Mouse (Mus musculus) adrenal gland, postnatal 10 days (tissue): ENCODE results near the gene Gm20481. TPM values are rescaled to one million over a fixed set of nuclear protein-coding genes. Genes with fewer than 3 reads are reported as not detected.

Experiments
- total RNA-seq, 2 experiments: library from RNA; stranded (reverse); gene quantifications; 2 replicates each; pipeline ENCODE4 v1.2.3; 2021

The Gm20481 gene
- total RNA-seq, 2 experiments from 2014 or later = not detected

Other genes with a start within 250 kb of the Gm20481 start
- gene C4b, start 226.0 kb upstream of the Gm20481 start, total RNA-seq = 100 to 1,000 TPM in 1 of 2 experiments, 10 to 100 TPM in 1; 88.4 to 156 TPM
- gene Cyp21a1, start 165.4 kb upstream of the Gm20481 start, total RNA-seq = 1,000 to 10,000 TPM; 2,477 to 2,588 TPM
- gene Stk19, start 133.0 kb upstream of the Gm20481 start, total RNA-seq = 10 to 100 TPM; 31.8 to 33.0 TPM
- 10 to 100 TPM; 45.1 to 52.2 TPM for gene Dxo, start 132.9 kb upstream of the Gm20481 start, total RNA-seq
- 10 to 100 TPM; 49.2 to 60.8 TPM for gene Skiv2l, start 119.7 kb upstream of the Gm20481 start, total RNA-seq
- 10 to 100 TPM; 44.2 to 48.4 TPM for gene Nelfe, start 119.5 kb upstream of the Gm20481 start, total RNA-seq
- 100 to 1,000 TPM; 158 to 363 TPM for gene Cfb, start 107.4 kb upstream of the Gm20481 start, total RNA-seq
- gene Zbtb12, start 90.4 kb upstream of the Gm20481 start, total RNA-seq = 10 to 100 TPM; 13.5 to 17.8 TPM
- under 1 TPM in 1 of 2 experiments, not detected in 1; 0.21 TPM for gene Gm20547, start 87.9 kb upstream of the Gm20481 start, total RNA-seq
- 10 to 100 TPM; 41.1 TPM for gene C2, start 71.6 kb upstream of the Gm20481 start, total RNA-seq
- gene Ehmt2, start 71.4 kb upstream of the Gm20481 start, total RNA-seq = 100 to 1,000 TPM; 113 to 137 TPM
- gene Slc44a4, start 55.4 kb upstream of the Gm20481 start, total RNA-seq = 1 to 10 TPM in 1 of 2 experiments, under 1 TPM in 1; 1.00 to 1.2 TPM
- 10 to 100 TPM; 18.6 to 24.2 TPM for gene Neu1, start 38.7 kb upstream of the Gm20481 start, total RNA-seq
- gene Hspa1b, start 10.7 kb upstream of the Gm20481 start, total RNA-seq = 10 to 100 TPM; 16.4 to 32.9 TPM
- gene Hspa1a, start 2.2 kb downstream of the Gm20481 start, total RNA-seq = 10 to 100 TPM in 1 of 2 experiments, 1 to 10 TPM in 1; 7.3 to 13.6 TPM
- 1 to 10 TPM in 1 of 2 experiments, under 1 TPM in 1; 0.75 to 1.4 TPM for gene Hspa1l, start 2.8 kb downstream of the Gm20481 start, total RNA-seq
- 10 to 100 TPM; 39.0 to 42.8 TPM for gene Lsm2, start 11.9 kb downstream of the Gm20481 start, total RNA-seq
- 10 to 100 TPM; 56.5 to 63.0 TPM for gene Vars, start 31.1 kb downstream of the Gm20481 start, total RNA-seq
- gene Vwa7, start 46.7 kb downstream of the Gm20481 start, total RNA-seq = 1 to 10 TPM in 1 of 2 experiments, under 1 TPM in 1; 0.72 to 1.5 TPM
- gene Sapcd1, start 58.1 kb downstream of the Gm20481 start, total RNA-seq = 1 to 10 TPM; 1.1 to 1.6 TPM
- 1 to 10 TPM; 2.3 to 5.0 TPM for gene Msh5, start 76.8 kb downstream of the Gm20481 start, total RNA-seq
- 100 to 1,000 TPM in 1 of 2 experiments, 10 to 100 TPM in 1; 95.6 to 105 TPM for gene Clic1, start 80.1 kb downstream of the Gm20481 start, total RNA-seq
- gene Ddah2, start 89.1 kb downstream of the Gm20481 start, total RNA-seq = 10 to 100 TPM; 35.2 to 51.7 TPM
- gene Ly6g6c, start 95.5 kb downstream of the Gm20481 start, total RNA-seq = not detected
- gene Mpig6b, start 96.3 kb downstream of the Gm20481 start, total RNA-seq = under 1 TPM; 0.24 to 0.30 TPM
- under 1 TPM in 1 of 2 experiments, not detected in 1; 0.27 TPM for gene Ly6g6e, start 107.0 kb downstream of the Gm20481 start, total RNA-seq
- gene Ly6g6d, start 108.2 kb downstream of the Gm20481 start, total RNA-seq = 1 to 10 TPM; 1.1 to 2.2 TPM
- gene Ly6g6f, start 115.7 kb downstream of the Gm20481 start, total RNA-seq = under 1 TPM in 1 of 2 experiments, not detected in 1; 0.48 TPM
- gene Abhd16a, start 119.4 kb downstream of the Gm20481 start, total RNA-seq = 10 to 100 TPM; 77.2 to 91.4 TPM
- gene Ly6g5c, start 138.4 kb downstream of the Gm20481 start, total RNA-seq = not detected
- gene Ly6g5b, start 145.5 kb downstream of the Gm20481 start, total RNA-seq = under 1 TPM; 0.30 to 0.91 TPM
- gene Gpank1, start 151.5 kb downstream of the Gm20481 start, total RNA-seq = 10 to 100 TPM; 10.8 to 11.4 TPM
- gene Csnk2b, start 152.1 kb downstream of the Gm20481 start, total RNA-seq = 100 to 1,000 TPM; 198 to 200 TPM
- gene D17H6S53E, start 156.5 kb downstream of the Gm20481 start, total RNA-seq = 10 to 100 TPM; 26.0 to 28.5 TPM
- 100 to 1,000 TPM in 1 of 2 experiments, 10 to 100 TPM in 1; 44.8 to 115 TPM for gene Apom, start 162.1 kb downstream of the Gm20481 start, total RNA-seq
- gene Bag6, start 165.3 kb downstream of the Gm20481 start, total RNA-seq = 100 to 1,000 TPM; 300 to 349 TPM
- 100 to 1,000 TPM; 182 to 212 TPM for gene Prrc2a, start 195.0 kb downstream of the Gm20481 start, total RNA-seq
- 1 to 10 TPM; 6.6 to 6.8 TPM for gene Aif1, start 206.2 kb downstream of the Gm20481 start, total RNA-seq
- gene Lst1, start 218.5 kb downstream of the Gm20481 start, total RNA-seq = 10 to 100 TPM in 1 of 2 experiments, 1 to 10 TPM in 1; 10.0 to 10.5 TPM
- 10 to 100 TPM; 11.5 to 12.6 TPM for gene Ltb, start 224.5 kb downstream of the Gm20481 start, total RNA-seq
- 1 to 10 TPM; 1.3 to 1.4 TPM for gene Tnf, start 232.1 kb downstream of the Gm20481 start, total RNA-seq
- under 1 TPM; 0.81 to 0.97 TPM for gene Lta, start 235.4 kb downstream of the Gm20481 start, total RNA-seq